Mouse (Mus musculus): ENCODE measurements around the gene Slc17a7. TPM values are rescaled to one million over a fixed set of nuclear protein-coding genes. Genes with fewer than 3 reads are reported as not detected.

Gene Slc17a7
- total RNA-seq, 2 experiments from 2014 or later, result not detected

Other genes starting within 250 kb of the Slc17a7 start
Only the 30 nearest of the 34 such genes appear.
- not detected in 2 replicates for gene Tsks, start 220.7 kb upstream of the Slc17a7 start, total RNA-seq (2015)
- gene Tsks, start 220.7 kb upstream of the Slc17a7 start, total RNA-seq (2017), result not detected in 2 replicates
- not detected in 2 replicates for gene Cpt1c, start 189.1 kb upstream of the Slc17a7 start, total RNA-seq (2015)
- 0.12 TPM in 1 of 2 replicates, not detected in the other for gene Cpt1c, start 189.1 kb upstream of the Slc17a7 start, total RNA-seq (2017)
- 48.4 and 55.7 TPM in 2 replicates for gene Prmt1, start 177.4 kb upstream of the Slc17a7 start, total RNA-seq (2015)
- 40.0 and 42.9 TPM in 2 replicates for gene Prmt1, start 177.4 kb upstream of the Slc17a7 start, total RNA-seq (2017)
- 60.8 and 76.8 TPM in 2 replicates for gene Irf3, start 166.3 kb upstream of the Slc17a7 start, total RNA-seq (2015)
- gene Irf3, start 166.3 kb upstream of the Slc17a7 start, total RNA-seq (2017), result 84.8 and 89.4 TPM in 2 replicates
- gene Bcl2l12, start 165.2 kb upstream of the Slc17a7 start, total RNA-seq (2015), result 16.8 and 18.7 TPM in 2 replicates
- gene Bcl2l12, start 165.2 kb upstream of the Slc17a7 start, total RNA-seq (2017), result 14.1 and 17.7 TPM in 2 replicates
- gene Scaf1, start 147.6 kb upstream of the Slc17a7 start, total RNA-seq (2015), result 22.2 and 23.0 TPM in 2 replicates
- 9.6 and 12.2 TPM in 2 replicates for gene Scaf1, start 147.6 kb upstream of the Slc17a7 start, total RNA-seq (2017)
- gene Rras, start 146.0 kb upstream of the Slc17a7 start, total RNA-seq (2015), result 77.1 and 78.6 TPM in 2 replicates
- gene Rras, start 146.0 kb upstream of the Slc17a7 start, total RNA-seq (2017), result 12.7 and 14.1 TPM in 2 replicates
- gene Prr12, start 111.1 kb upstream of the Slc17a7 start, total RNA-seq (2015), result 15.4 and 16.3 TPM in 2 replicates
- gene Prr12, start 111.1 kb upstream of the Slc17a7 start, total RNA-seq (2017), result 1.9 and 3.0 TPM in 2 replicates
- 41.4 and 46.3 TPM in 2 replicates for gene Nosip, start 101.5 kb upstream of the Slc17a7 start, total RNA-seq (2015)
- 54.2 and 56.8 TPM in 2 replicates for gene Nosip, start 101.5 kb upstream of the Slc17a7 start, total RNA-seq (2017)
- 6.6 and 8.9 TPM in 2 replicates for gene Prrg2, start 101.3 kb upstream of the Slc17a7 start, total RNA-seq (2015)
- gene Prrg2, start 101.3 kb upstream of the Slc17a7 start, total RNA-seq (2017), result 5.4 TPM in 2 replicates
- 4.5 and 5.8 TPM in 2 replicates for gene Rcn3, start 71.7 kb upstream of the Slc17a7 start, total RNA-seq (2015)
- 7.8 and 18.1 TPM in 2 replicates for gene Rcn3, start 71.7 kb upstream of the Slc17a7 start, total RNA-seq (2017)
- gene Fcgrt, start 60.1 kb upstream of the Slc17a7 start, total RNA-seq (2015), result 22.0 and 22.5 TPM in 2 replicates
- 64.1 and 69.0 TPM in 2 replicates for gene Fcgrt, start 60.1 kb upstream of the Slc17a7 start, total RNA-seq (2017)
- 2,516 and 2,663 TPM in 2 replicates for gene Rps11, start 39.5 kb upstream of the Slc17a7 start, total RNA-seq (2015)
- gene Rps11, start 39.5 kb upstream of the Slc17a7 start, total RNA-seq (2017), result 1,201 and 1,233 TPM in 2 replicates
- 1,652 and 1,953 TPM in 2 replicates for gene Rpl13a, start 35.2 kb upstream of the Slc17a7 start, total RNA-seq (2015)
- gene Rpl13a, start 35.2 kb upstream of the Slc17a7 start, total RNA-seq (2017), result 2,014 and 2,240 TPM in 2 replicates
- gene Gm45713, start 27.7 kb upstream of the Slc17a7 start, total RNA-seq (2015), result not detected in 2 replicates
- not detected in 2 replicates for gene Gm45713, start 27.7 kb upstream of the Slc17a7 start, total RNA-seq (2017)
- 22.7 and 29.0 TPM in 2 replicates for gene Flt3l, start 27.5 kb upstream of the Slc17a7 start, total RNA-seq (2015)
- gene Flt3l, start 27.5 kb upstream of the Slc17a7 start, total RNA-seq (2017), result 17.4 and 17.6 TPM in 2 replicates
- 131 and 132 TPM in 2 replicates for gene Pih1d1, start 9.6 kb upstream of the Slc17a7 start, total RNA-seq (2015)
- gene Pih1d1, start 9.6 kb upstream of the Slc17a7 start, total RNA-seq (2017), result 43.9 and 51.4 TPM in 2 replicates
- gene Aldh16a1, start 9.4 kb upstream of the Slc17a7 start, total RNA-seq (2015), result 68.0 and 72.0 TPM in 2 replicates
- gene Aldh16a1, start 9.4 kb upstream of the Slc17a7 start, total RNA-seq (2017), result 26.9 and 33.7 TPM in 2 replicates
- not detected in 2 replicates for gene Gfy, start 15.6 kb downstream of the Slc17a7 start, total RNA-seq (2015)
- not detected in 2 replicates for gene Gfy, start 15.6 kb downstream of the Slc17a7 start, total RNA-seq (2017)
- gene Pth2, start 17.0 kb downstream of the Slc17a7 start, total RNA-seq (2015), result not detected in 2 replicates
- gene Pth2, start 17.0 kb downstream of the Slc17a7 start, total RNA-seq (2017), result not detected in 2 replicates
- not detected in 2 replicates for gene Ccdc155, start 40.9 kb downstream of the Slc17a7 start, total RNA-seq (2015)
- gene Ccdc155, start 40.9 kb downstream of the Slc17a7 start, total RNA-seq (2017), result not detected in 2 replicates
- gene Dkkl1, start 48.2 kb downstream of the Slc17a7 start, total RNA-seq (2015), result 1.0 and 1.6 TPM in 2 replicates
- gene Dkkl1, start 48.2 kb downstream of the Slc17a7 start, total RNA-seq (2017), result 1.1 and 5.0 TPM in 2 replicates
- gene Tead2, start 51.8 kb downstream of the Slc17a7 start, total RNA-seq (2015), result 0.07 TPM in 1 of 2 replicates, not detected in the other
- not detected in 2 replicates for gene Tead2, start 51.8 kb downstream of the Slc17a7 start, total RNA-seq (2017)
- 105 and 111 TPM in 2 replicates for gene Cd37, start 75.2 kb downstream of the Slc17a7 start, total RNA-seq (2015)
- 67.9 and 74.9 TPM in 2 replicates for gene Cd37, start 75.2 kb downstream of the Slc17a7 start, total RNA-seq (2017)
- gene Slc6a16, start 77.1 kb downstream of the Slc17a7 start, total RNA-seq (2015), result not detected in 2 replicates
- gene Slc6a16, start 77.1 kb downstream of the Slc17a7 start, total RNA-seq (2017), result not detected in 2 replicates
- gene Slc6a21, start 113.6 kb downstream of the Slc17a7 start, total RNA-seq (2015), result 0.27 and 0.78 TPM in 2 replicates
- gene Slc6a21, start 113.6 kb downstream of the Slc17a7 start, total RNA-seq (2017), result not detected in 2 replicates
- 3.2 and 4.7 TPM in 2 replicates for gene Trpm4, start 169.8 kb downstream of the Slc17a7 start, total RNA-seq (2015)
- 4.8 and 5.4 TPM in 2 replicates for gene Trpm4, start 169.8 kb downstream of the Slc17a7 start, total RNA-seq (2017)
- not detected in 2 replicates for gene Hrc, start 171.3 kb downstream of the Slc17a7 start, total RNA-seq (2015)
- 0.07 TPM in 1 of 2 replicates, not detected in the other for gene Hrc, start 171.3 kb downstream of the Slc17a7 start, total RNA-seq (2017)
- gene Ppfia3, start 203.1 kb downstream of the Slc17a7 start, total RNA-seq (2015), result 0.50 TPM in 1 of 2 replicates, not detected in the other
- gene Ppfia3, start 203.1 kb downstream of the Slc17a7 start, total RNA-seq (2017), result not detected in 2 replicates
- gene Lin7b, start 206.6 kb downstream of the Slc17a7 start, total RNA-seq (2015), result 0.71 TPM in 1 of 2 replicates, not detected in the other
- not detected in 2 replicates for gene Lin7b, start 206.6 kb downstream of the Slc17a7 start, total RNA-seq (2017)